Mouse (Mus musculus) gastrocnemius, adult 18-20 months (tissue): ENCODE measurements around the gene Pdzrn3. TPM values are rescaled to one million over a fixed set of nuclear protein-coding genes. Genes with fewer than 3 reads are reported as not detected.

Experiments used
- DNase-seq: peaks from one replicate; pipeline ENCODE4 v3.0.0; 2021; ENCODE audit warnings: low spot score
- long read RNA-seq, 2 experiments: library from polyadenylated mRNA; stranded (forward); transcript quantifications; one replicate each; pipeline ENCODE4 v2.0.0; 2021
- total RNA-seq, 2 experiments: library from RNA; stranded (reverse); gene quantifications; 2 replicates each; pipeline ENCODE4 v1.2.3; 2021

The Pdzrn3 gene
- 100 to 1,000 TPM; 122 to 135 TPM for total RNA-seq
- long read RNA-seq, experiment 1, full-length matches to known transcripts = 53 of 102 reads
- long read RNA-seq, experiment 1, partial matches to known transcripts = 17 of 102 reads
- long read RNA-seq, experiment 1, other reads (novel, unspliced or antisense) = 32 of 102 reads
- long read RNA-seq, experiment 2, full-length matches to known transcripts = 34 of 67 reads
- long read RNA-seq, experiment 2, partial matches to known transcripts = 18 of 67 reads
- long read RNA-seq, experiment 2, other reads (novel, unspliced or antisense) = 15 of 67 reads

- DNase-seq = peak; percentile 61
Measured at GRCm38 (mm10) chr6:101377167-101377934, at the start of gene Pdzrn3. Pdzrn3 (minus strand) TSS chr6:101377897.

GRCm38 (mm10) chr6:101427296-101427695 is 49.6 kb upstream of the Pdzrn3 start:
- no peak for DNase-seq

DNA sequence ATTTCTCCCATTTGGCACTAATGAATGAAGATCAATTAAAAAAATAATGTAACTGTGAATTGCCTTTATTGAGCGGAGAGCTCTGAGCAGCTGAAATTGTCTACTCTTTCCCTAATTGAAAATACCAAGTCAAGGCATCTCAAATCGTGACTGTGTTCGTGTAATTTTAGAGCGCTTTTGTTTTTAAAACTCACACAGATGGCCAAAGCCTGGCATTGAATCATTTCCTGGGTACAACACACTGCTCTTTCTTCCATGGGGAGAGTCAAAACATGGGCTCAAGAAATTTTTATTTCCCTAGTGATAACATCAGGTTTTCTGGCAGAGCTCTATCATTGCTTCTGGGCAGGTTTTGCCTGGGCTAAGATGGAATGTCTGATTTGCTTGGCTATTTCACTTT is 48.6 kb upstream of the Pdzrn3 start:
- DNase-seq = no peak

DNA sequence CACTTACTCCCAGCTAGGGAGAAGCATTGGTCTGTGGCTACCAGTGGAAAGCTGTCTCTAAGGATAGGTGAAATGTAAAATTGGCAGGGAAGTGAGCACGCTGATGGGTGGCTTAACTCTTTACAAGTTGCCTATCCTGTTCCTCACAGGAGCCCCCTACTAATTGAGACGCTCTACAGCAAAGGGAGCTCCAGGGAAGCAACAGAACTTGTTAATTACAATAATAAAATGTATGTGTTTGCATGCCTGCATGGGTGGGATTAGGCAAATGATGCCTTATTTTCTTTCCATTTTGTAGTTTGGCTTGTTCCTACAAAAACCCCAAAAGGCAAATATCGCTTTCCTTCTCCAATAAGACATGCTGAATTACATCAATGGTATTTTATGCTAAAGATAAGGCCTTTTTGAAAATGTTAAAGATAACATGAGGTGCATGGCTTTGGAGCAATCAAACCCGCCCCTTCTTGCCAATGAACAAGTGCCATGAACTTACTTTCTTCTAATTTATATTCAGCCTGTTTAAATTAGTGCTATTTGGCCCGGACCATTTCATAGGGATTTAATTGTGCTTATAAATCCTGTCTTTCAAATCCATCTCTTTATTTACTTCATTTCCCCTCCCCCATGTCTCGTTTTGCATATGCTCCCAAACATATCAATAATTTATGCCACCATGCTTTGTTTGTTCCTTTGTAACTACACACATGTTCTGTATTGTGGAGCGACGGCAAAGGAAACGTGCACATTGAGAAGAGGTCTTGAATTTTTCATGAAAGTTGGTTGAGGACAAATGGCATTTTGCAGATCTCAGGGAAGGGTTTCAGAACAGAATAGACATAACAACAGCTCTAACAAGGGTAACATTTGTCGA is 44.6 kb upstream of the Pdzrn3 start:
- no peak for DNase-seq

DNA sequence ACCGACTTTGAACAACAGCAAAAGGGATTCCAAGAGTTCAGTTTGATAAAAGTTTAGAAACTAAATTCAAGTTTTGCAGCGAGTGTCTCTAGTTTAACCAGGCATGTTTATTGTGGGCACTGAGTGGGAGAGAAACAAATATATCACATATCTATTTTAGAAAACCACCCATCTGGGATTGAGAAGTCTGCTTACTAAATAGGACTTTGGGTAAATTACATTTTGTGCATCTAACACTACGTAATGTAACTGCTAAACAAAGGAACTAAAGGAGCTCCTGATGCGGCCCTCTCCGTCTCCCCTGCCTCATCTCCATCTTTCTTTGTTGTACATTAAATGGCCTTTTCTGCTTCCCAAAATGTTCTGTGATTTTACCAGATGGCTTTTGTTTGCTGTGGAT is 40.5 kb upstream of the Pdzrn3 start:
- no peak for DNase-seq

DNA sequence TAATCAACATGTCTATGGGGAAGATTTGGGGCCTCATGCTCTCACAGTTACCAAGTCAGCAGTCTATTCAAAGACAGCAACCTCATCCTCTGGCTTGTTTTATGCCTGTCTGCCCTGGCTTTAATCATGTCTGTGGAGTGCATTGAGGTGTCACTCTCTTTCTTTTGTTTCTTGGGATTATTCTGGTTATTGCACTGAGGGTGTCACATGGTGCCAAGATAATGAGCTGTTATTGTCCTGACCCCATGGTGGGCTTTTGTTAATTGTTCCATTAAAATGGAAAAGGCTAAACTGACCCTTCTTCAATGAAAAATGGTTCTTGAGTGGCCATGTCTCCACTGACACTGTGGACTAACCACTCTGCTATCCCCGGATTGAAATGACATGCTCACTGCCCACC is 34.0 kb upstream of the Pdzrn3 start:
- DNase-seq = no peak

DNA sequence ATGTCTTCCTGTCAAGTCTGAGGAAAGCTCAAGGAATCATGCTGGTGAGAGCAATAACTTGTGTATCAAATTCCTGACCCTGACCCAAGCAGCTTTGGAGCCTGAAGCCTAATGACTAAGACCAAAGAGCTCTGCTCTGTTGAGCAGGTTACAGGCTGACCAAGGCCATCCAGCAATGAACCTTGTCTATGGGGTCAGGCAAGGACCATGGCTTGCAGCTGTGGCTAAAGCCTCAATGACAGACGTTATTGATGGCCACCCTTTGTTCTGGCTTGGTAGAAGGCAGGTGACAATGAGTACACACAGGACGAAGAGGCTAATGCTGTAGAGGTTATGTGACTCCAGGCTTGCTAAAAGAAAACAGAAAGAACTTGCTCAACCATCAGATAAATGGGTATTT is 33.4 kb upstream of the Pdzrn3 start:
- DNase-seq = no peak

GRCm38 (mm10) chr6:101396711-101397110 is 19.0 kb upstream of the Pdzrn3 start:
- no peak for DNase-seq

DNA sequence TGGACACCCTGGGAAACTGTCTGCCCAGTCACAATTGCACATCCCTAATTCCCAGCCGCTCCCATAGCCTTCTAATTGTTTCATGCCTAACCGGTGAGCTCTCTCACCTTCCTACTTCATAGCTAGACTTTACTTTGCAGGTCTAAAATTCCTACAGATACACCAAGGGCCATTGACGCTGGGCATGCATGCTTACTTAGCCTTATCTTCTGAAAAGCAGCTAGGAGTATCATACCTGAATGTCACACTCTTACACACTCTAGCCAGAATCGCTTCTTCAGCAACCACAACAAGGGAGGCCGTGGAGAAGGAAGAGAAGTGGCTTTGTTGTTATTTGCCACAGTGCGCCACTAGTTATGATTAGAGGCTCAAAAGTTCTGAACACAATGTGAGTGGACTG is 18.2 kb upstream of the Pdzrn3 start:
- DNase-seq = no peak

- no peak for DNase-seq
Measured at GRCm38 (mm10) chr6:101392801-101393117, 15.1 kb upstream of the Pdzrn3 start.

- no peak for DNase-seq
Measured at GRCm38 (mm10) chr6:101392107-101392800, 14.6 kb upstream of the Pdzrn3 start.

- DNase-seq = no peak
Measured at GRCm38 (mm10) chr6:101385490-101385889, 7.8 kb upstream of the Pdzrn3 start.

DNA sequence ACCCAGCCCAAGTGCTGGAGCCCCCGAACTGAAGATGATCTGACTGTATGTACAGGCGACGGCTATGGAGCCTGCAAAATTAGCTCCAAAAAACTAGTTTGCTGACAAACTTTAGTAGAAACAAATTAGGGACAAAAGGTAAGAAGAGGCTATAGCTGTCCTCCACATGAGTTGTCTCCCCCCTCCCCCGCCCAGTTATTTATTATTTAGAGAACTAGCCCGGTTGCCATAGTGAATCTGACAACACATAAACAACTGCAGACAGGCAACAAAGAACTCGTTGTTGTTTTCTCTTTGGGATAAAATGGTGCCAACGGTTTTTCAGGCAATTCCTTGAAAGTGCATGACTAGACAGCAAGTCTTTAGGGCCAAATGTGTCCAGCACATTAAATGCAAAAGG is 7.3 kb upstream of the Pdzrn3 start:
- DNase-seq = no peak

DNA sequence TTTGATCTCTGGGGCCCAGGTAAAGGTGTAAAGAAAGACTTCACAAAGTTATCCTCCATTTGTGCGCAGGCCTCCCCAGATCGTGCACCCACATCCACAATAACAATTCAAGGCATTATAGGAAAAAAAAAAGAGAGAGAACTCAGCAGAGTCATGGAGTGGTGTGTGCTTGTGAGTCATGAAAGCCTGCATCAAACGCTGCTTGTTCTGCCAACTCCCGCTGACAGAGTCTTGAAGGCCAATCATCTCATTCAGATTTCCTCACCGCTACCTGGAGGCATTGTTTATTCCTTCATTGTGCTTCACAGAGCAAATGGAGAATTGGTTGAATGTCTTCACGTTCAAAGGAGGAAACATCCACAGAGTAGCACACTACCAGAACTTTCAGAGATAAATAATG is 6.8 kb upstream of the Pdzrn3 start:
- no peak for DNase-seq

DNA sequence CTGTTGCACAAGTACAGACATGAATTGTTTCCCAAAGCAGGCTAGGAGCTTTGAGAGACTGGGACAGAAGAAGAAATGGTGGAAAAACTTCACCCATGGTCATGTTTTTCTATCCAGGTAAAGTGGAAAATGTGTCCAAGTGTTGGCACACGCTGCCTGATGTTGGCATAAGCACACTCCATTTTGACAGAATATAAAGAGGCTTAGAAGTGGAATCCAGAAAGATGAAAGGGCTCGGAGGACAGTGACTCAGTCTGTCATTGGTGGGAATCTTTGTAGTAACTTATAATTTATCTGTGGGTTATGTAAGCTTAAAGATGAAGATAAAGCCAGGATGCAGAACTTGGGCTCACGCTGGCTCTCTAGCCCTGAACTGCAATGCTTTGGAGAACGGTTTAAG is 5.2 kb upstream of the Pdzrn3 start:
- no peak for DNase-seq

GRCm38 (mm10) chr6:101379546-101379945 is 1.8 kb upstream of the Pdzrn3 start:
- no peak for DNase-seq

- DNase-seq = peak; percentile 76
Measured at GRCm38 (mm10) chr6:101377935-101378609, 375 bp upstream of the Pdzrn3 start.

DNA sequence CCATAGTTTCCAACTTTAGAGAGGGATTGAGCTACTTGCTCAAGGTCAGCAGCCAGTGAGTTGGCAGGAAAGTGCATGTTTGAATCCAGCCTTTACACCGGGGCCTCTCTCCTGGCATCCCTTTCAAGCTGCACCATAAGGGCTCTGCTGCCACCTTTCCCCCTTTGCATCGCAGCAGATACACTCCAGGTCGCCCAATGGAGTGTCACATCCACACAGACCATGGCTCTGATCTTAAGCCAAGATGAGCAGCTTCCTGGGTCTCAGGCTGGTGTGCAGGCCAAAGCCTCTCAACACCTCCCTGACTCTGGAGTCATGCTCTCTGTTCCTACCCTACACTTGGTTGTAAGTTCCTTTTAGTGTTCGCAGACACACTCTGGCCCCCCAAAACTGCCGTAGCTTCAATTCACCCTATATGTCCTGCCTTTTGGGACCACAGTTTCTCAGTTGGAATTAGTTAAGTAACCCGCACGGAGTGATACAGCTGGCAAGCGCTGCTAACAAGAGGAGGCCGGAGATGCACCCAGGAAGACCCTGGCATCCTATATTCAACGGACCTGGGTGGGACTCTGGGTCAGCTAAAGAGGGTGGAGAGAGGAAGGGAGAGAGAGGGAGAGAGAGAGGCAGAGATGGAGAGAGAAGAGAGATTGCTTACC is 1.1 kb downstream of the Pdzrn3 start:
- DNase-seq = peak; percentile 47

- DNase-seq = no peak
Measured at GRCm38 (mm10) chr6:101376049-101376448, 1.6 kb downstream of the Pdzrn3 start.

DNA sequence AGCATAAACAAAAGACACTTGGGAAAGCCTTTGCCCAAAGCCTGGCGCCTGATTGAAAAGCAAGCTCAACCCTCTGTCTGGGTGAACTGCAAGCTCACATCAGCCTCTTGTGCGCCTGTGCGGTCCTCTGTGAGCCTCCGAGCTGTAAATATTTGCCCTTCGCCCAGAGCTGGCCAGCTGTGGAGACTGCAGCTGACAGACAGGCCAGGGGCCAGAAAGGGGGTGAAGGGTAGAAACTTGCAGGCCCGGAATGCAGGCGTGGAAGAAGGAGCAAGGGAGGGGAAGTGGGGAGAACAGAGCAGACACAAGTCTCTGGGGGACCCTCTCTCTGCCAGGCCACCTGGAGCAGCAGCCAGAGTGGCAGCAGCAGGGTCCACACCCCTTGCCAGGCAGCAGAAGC is 3.0 kb downstream of the Pdzrn3 start:
- DNase-seq = peak; percentile 63

GRCm38 (mm10) chr6:101374186-101374585 is 3.5 kb downstream of the Pdzrn3 start:
- DNase-seq = no peak
